Mouse (Mus musculus) megakaryocyte, embryonic 14.5 days (primary cell): Measurements from ENCODE around the gene Zfp961. TPM values are rescaled to one million over a fixed set of nuclear protein-coding genes. Genes with fewer than 3 reads are reported as not detected.
A peak's percentile ranks its signal among the peaks of the same experiment; 100 is the strongest.
"Not testable (repeated sequence)": the region's sequence is repeated elsewhere in the genome, so short reads cannot be mapped to it uniquely, and the experiment has no call there.

ENCODE experiments used
- H3K27me3 ChIP-seq: replicated peaks from 2 replicates; pipeline ENCODE3; 2012; ENCODE audit warnings: inconsistent platforms
- H3K36me3 ChIP-seq: replicated peaks from 2 replicates; pipeline ENCODE3; 2012; ENCODE audit warnings: low read length, inconsistent platforms, mixed read lengths
- H3K4me1 ChIP-seq: 2 replicates; pipeline ENCODE4 v1.6.1; 2012; ENCODE audit warnings: inconsistent platforms
- H3K4me3 ChIP-seq: replicated peaks from 2 replicates; pipeline ENCODE3; 2012; ENCODE audit warnings: moderate library complexity, mild to moderate bottlenecking, inconsistent platforms
- H3K9me3 ChIP-seq: 2 replicates; pipeline ENCODE4 v1.6.1; 2012; ENCODE audit warnings: inconsistent platforms
- FLI1 ChIP-seq: IDR thresholded peaks from 2 replicates; pipeline ENCODE4 v1.6.1; 2012; ENCODE audit warnings: low read length, inconsistent platforms, mixed read lengths
- GATA1 ChIP-seq: IDR thresholded peaks from 3 replicates; pipeline ENCODE4 v1.6.1; 2012; ENCODE audit warnings: mixed read lengths, low read length, inconsistent platforms, borderline replicate concordance
- polyA plus RNA-seq: library from polyadenylated mRNA; stranded (reverse); fragments of >175 nt; gene quantifications from 2 replicates; pipeline ENCODE4 v1.2.3, GENCODE M21; 2012; ENCODE audit warnings: low replicate concordance; ENCODE audit not compliant: insufficient read depth

The Zfp961 gene
- 0.17 TPM in 1 of 2 replicates, not detected in the other for polyA plus RNA-seq

DNA sequence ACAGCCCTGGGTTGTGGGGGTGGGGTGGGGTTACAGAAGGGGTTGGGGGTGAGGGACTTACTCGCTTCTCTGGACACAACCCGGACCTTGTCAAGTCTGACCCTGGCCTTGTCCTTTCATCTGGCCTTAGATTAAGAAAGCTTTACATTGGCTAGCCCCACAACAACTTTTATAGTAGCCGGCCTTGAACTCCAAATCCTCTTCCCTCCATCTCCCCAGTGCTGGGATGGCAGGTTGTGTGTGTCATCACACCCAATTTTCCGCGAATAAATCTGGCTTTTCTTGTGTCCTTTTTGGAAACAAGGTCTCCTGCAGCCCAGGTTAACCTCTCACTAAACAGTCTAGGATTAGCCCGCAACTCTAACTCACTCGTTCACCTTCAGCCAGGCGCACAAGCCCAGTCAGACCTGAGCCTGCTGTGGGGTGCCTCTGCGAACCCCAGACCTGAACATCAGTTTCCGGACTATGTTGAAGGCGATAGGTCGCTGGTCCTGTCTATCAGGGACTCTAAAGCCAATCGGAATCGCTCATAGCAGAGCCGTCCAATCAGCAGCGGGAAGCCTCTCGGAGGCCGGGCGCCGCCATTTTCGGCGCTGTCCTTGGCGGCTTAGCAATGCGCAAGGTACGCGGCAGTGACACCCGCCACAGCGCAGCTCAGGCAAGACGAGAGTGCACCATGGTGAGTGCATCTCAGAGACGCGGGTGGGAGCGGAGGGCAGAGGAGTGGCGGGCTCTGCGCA lies at the start of gene Zfp961:
Zfp961 (plus strand) TSS at position 557 of the 740 bp plus-strand sequence.
- TF ChIP-seq GATA1: no peak
- 0 out of 2 replicates have a peak, but pooled peaks have one; percentile 45 for TF ChIP-seq FLI1
- H3K27me3 ChIP-seq: peaks cover under 1% of the 10 kb centered on the region

DNA sequence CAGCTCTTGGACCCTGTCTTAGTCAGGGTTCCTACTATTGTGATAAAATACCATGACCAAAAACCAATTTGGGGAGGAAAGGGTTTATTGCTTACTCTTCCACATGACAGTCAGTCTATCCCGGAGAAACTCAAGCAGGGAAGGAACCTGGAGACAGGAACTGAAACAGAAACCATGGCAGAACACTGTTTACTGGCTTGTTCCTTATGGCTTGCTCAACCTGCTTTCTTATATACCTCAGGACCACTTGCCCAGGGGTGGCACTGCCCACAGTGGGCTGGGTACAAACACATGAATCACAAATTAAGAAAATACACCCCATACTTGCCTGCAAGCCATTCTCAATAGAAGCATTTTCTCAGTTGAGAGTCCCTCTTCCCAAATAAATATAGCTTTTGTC lies 47.8 kb upstream of the Zfp961 start:
- H3K27me3 ChIP-seq, H3K36me3 ChIP-seq, H3K4me1 ChIP-seq, H3K4me3 ChIP-seq: not testable (repeated sequence)
- H3K9me3 ChIP-seq: peaks cover 15% of the 10 kb centered on the region

More for the DNA sequence above, at the start of gene Zfp961:
- H3K36me3 ChIP-seq: peaks cover 19% of the 10 kb centered on the region
- H3K4me3 ChIP-seq: peak within 1 kb of the TSS; percentile 99
- peaks cover 32% of the 10 kb centered on the region for H3K4me1 ChIP-seq
- H3K9me3 ChIP-seq: 0 out of 2 replicates have a peak, but pooled peaks cover 5% of the 10 kb centered on the region

DNA sequence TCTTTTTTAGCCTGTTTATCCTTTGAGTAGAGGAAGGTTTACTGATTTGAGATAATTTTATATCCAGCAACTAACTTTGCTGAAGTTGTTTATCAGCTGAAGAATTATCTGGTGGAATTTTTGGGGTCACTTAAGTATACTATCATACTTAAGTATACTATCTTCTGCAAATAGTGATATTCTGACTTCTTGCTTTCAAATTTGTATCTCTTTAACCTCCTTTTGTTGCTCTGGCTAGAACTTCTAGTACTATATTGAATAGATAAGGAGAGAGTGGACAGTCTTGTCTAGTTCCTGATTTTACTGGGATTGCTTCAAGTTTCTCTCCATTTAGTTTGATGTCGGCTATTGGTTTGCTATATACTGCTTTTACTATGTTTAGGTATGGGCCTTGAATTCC lies 44.0 kb upstream of the Zfp961 start:
- TF ChIP-seq GATA1 (no peak), FLI1 (no peak)

DNA sequence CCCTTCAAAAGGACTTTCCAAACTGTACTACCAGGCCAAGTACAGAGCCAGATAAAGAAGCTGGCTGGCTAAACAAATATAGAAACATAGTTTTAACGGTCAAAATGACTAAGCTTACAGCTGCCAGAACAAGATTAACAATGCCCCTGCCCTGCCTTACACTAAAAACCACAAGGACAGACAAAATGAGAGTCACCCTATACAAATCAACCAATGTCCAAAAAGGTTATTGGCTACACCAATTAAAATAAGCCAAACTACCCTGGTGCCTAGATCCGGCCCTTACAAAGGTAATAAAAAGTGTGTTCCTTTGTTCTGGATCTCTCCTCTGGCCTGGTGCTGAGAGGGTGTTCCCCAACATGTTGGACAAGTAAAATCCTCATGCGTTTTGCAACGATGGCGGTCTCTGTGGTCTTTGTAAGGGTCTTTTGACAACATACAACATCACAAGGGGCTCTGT lies 43.0 kb upstream of the Zfp961 start:
- H3K27me3 ChIP-seq: no peaks in the 10 kb centered on the region
- peak overlapping the region; percentile 94 for H3K4me3 ChIP-seq
- H3K4me1 ChIP-seq: peaks cover 11% of the 10 kb centered on the region
- peaks cover 12% of the 10 kb centered on the region for H3K9me3 ChIP-seq
- TF ChIP-seq GATA1 (no peak), FLI1 (no peak)
- no peaks in the 10 kb centered on the region for H3K36me3 ChIP-seq

More for the DNA sequence above, 44.0 kb upstream of the Zfp961 start:
- H3K9me3 ChIP-seq: peaks cover 16% of the 10 kb centered on the region
- no peaks in the 10 kb centered on the region for H3K36me3 ChIP-seq
- H3K27me3 ChIP-seq: no peaks in the 10 kb centered on the region
- peaks cover 11% of the 10 kb centered on the region for H3K4me1 ChIP-seq
- no peak overlapping the region for H3K4me3 ChIP-seq

DNA sequence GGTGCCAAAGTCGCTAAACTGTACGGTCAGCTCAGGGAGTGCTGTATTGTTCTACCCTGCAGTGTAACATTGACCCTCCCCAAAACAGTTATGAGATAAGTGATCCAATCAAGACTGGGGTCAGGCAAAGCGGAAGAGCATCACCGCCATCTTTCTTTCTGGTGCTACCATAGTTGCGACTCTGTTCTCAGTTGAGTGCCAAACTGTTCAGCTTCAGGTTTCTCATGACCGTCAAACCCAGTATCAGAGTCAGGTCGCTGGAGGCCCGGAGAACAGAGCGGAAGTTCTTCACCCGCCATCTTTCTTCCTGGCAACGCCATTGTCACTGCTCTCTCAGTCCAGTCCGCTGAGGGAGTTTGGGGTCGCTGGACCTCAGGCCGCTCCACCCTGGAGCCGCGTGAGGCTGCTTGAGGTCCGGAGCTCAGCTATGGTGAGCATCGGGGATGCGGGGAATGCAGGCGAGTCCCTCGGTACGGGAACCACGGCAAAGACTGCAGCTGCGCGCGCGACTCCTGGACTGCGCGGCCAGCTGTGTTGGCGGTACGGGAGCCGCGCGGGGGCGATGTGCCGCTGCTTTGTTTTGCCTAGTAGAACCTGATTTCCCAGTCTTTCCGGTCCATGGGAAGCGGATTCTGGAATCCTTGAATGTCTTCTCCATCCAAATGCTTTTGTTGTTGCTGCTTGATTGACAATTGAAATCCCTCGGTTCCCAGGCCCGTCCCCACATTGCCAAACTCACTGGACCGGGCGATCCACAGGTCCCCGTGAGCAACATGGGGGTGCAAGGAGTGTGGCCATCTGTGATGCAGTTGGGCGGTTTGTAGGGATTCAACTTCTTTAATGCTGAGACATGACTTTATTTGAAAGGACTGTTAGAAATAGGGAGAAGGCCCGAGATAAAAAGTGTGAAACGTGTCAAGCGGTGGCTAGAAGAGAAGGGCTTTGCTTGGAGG lies 42.3 kb upstream of the Zfp961 start, which contains the start of the genes Zfp882 and Zfp617:
Zfp882 (plus strand) TSS at position 300 of the 953 bp plus-strand sequence.
Zfp617 (plus strand) TSS at position 327 of the 953 bp plus-strand sequence.
- H3K36me3 ChIP-seq: peaks cover 4% of the 10 kb centered on the region
- TF ChIP-seq FLI1 (no peak), GATA1 (no peak)
- peaks cover 12% of the 10 kb centered on the region for H3K9me3 ChIP-seq
- peaks cover 11% of the 10 kb centered on the region for H3K4me1 ChIP-seq
- H3K27me3 ChIP-seq: no peaks in the 10 kb centered on the region
- H3K4me3 ChIP-seq: peak within 1 kb of the TSS; percentile 94

DNA sequence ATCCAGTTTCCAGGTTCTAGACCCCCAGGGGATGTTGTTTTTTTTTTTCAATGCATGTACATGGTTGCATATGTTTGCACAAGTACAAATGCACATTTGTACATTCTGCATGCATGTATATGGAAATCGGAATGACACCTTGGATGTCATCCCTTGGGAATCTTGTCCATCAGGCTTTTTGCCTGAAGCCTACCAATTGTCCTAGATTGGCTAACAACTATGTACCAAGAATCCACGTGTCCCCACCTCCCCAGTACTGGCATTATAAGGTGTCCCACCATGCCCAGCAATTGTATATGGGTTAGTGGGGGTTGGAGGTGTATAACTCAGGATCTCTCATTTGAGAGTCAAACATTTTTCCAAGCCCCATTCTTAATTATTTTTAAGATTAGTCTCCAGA lies 38.6 kb upstream of the Zfp961 start:
- Histone ChIP-seq H3K27me3 (no peaks in the 10 kb centered on the region), H3K9me3 (peaks cover 12% of the 10 kb centered on the region)
- TF ChIP-seq FLI1 (no peak), GATA1 (no peak)

DNA sequence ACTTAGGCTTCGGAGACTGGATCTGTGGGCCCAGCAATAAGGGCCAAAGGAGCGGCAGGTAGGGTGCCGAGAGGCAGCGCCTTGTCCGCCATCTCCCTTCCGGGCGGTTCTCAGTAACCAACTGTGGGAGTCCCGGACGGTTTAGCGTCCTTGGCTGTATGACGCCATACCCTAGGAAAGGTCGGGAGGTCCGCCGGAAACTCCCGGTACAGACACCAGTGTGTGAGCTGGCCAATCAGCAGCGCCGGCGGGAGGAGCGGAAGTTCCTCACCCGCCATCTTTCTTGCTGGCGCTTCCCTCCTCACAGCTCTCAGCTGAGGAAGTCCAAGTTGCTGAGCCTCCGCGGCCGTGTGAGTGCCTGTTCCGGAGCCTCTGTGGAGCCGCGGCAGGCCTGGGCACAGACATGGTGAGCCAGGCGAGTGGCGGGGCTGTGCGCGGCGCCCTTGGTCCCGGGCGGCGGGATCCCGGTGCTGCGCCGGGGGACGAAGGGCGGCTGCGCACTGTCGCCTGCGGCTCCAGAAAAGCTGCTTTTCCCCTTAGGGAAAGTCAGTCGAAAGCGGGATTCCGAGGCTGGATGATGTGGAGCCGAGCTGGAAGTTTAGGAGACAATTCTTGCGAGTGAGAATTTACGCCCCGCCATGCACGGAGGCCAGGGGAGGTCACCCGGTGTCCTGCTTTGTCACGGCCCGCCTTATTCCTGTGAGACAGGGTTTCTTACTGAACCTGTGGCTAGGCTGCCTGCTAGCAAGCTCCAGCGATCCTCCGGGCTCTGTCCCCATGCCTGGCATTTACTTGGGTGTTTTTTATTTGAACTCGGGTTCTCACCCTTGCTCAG lies 28.1 kb upstream of the Zfp961 start:
- peaks cover 28% of the 10 kb centered on the region for H3K36me3 ChIP-seq
- H3K4me1 ChIP-seq: peaks cover 36% of the 10 kb centered on the region
- peak overlapping the region; percentile 94 for H3K4me3 ChIP-seq
- H3K27me3 ChIP-seq: no peaks in the 10 kb centered on the region
- H3K9me3 ChIP-seq: no peaks in the 10 kb centered on the region
- TF ChIP-seq FLI1: no peak
- TF ChIP-seq GATA1: no peak

More for the DNA sequence above, 38.6 kb upstream of the Zfp961 start:
- Histone ChIP-seq H3K36me3 (peaks cover 19% of the 10 kb centered on the region), H3K4me1 (peaks cover 13% of the 10 kb centered on the region), H3K4me3 (no peak overlapping the region)

DNA sequence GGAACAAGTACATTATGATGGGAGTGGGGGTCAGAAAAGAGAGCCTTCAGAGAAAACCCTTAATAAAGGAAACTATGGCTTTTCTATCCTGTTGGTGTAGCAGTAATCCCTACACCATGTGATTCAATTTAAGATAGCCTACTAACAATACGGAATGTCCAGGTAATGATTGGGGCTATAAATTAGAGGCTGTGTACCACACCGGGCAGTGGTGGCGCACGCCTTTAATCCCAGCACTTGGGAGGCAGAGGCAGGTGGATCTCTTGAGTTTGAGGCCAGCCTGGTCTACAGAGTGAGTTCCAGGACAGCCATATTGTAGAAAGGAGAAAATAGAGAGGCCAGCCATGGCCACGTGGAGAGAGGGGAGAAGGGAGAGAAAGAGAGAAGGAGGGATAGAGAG lies 25.0 kb upstream of the Zfp961 start:
- Histone ChIP-seq H3K9me3 (peaks cover 3% of the 10 kb centered on the region), H3K36me3 (peaks cover 56% of the 10 kb centered on the region), H3K27me3 (no peaks in the 10 kb centered on the region), H3K4me1 (peaks cover 40% of the 10 kb centered on the region), H3K4me3 (peak overlapping the region; percentile 56)
- TF ChIP-seq FLI1: no peak
- TF ChIP-seq GATA1: no peak

DNA sequence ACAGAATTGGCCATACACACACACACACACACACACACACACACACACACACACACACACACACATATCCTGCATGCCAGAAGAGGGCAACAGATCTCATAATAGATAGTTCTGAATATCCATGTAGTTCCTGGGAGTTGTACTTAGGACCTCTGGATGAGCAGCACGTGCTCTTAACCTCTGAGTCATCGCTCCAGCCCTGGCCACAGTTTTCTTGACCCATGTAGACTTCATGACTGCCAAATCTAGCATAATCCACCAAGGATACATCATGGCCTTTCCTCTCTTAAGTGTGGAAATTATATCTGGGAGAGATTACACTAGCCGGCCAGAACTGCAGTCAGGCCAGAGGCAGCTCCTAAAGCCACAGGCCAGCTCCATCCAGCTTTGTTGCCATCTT lies 24.3 kb upstream of the Zfp961 start:
- peaks cover 64% of the 10 kb centered on the region for H3K36me3 ChIP-seq
- TF ChIP-seq GATA1 (no peak), FLI1 (no peak)
- peaks cover 8% of the 10 kb centered on the region for H3K9me3 ChIP-seq
- peaks cover 40% of the 10 kb centered on the region for H3K4me1 ChIP-seq
- H3K27me3 ChIP-seq: no peaks in the 10 kb centered on the region
- no peak overlapping the region for H3K4me3 ChIP-seq
